ENCODE assay signal across 22 mouse cellular contexts in the genomic region with DNA sequence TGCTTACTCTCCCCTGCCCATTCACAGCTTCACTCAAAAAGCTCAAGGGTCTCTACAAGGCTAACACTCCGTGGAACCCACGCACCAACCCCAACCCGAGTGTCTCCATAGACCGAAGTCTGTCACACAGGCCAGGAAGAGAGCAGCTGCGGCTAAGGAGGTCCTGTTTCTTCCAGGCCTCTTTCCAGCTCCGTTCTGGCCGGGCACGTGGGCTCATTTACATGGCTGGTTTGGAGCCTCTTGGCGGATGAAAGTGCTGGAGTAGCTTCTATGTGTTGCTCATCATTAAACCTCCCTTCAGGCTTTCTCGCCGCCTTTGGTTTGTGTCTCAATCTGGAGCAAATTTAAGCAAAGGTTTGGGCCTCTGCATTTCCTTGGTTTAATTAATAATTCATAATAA.
DNase-seq lines count a peak whose midpoint lies in the region; ATAC-seq lines count a peak whose summit lies in the region.
"Had no signal": no experiment of that assay in that cellular context is flagged by ENCODE, and none has a peak within 500 bp of the region (broad histone marks: within the 10 kb centered on the region; RNA-seq: fewer than 3 reads in every experiment).

No protein-coding gene starts in this region.

- H3K4me1 ChIP-seq in embryonic facial prominence, embryonic 15.5 days, result peaks cover 16% of the 10 kb centered on the region
- H3K4me1 ChIP-seq in limb, embryonic 10.5 days, result peaks cover 27% of the 10 kb centered on the region
- H3K4me1 ChIP-seq in forebrain, embryonic 14.5 days (ENCODE audit: control insufficient read depth, insufficient read depth, low read length), result no peaks in the 10 kb centered on the region
- H3K4me1 ChIP-seq: hindbrain, embryonic 15.5 days had no signal

- no peak for ATAC-seq in embryonic facial prominence, embryonic 15.5 days (ENCODE audit: insufficient number of reproducible peaks, low FRiP score, low TSS enrichment, low read depth)
- no peak for ATAC-seq in forebrain, embryonic 14.5 days
- ATAC-seq: intestine, embryonic 15.5 days; liver, embryonic 12.5 days; Patski had no signal

- no peak overlapping the region for H3K9ac ChIP-seq in embryonic facial prominence, embryonic 15.5 days
- no peak overlapping the region for H3K9ac ChIP-seq in forebrain, embryonic 14.5 days (ENCODE audit: low read length)
- H3K9ac ChIP-seq: hindbrain, embryonic 15.5 days; intestine, embryonic 15.5 days; liver, embryonic 12.5 days had no signal

- no peaks in the 10 kb centered on the region for H3K9me3 ChIP-seq in embryonic facial prominence, embryonic 15.5 days (replicated peaks)
- no peaks in the 10 kb centered on the region for H3K9me3 ChIP-seq in limb, embryonic 10.5 days (replicated peaks)
- H3K9me3 ChIP-seq in forebrain, embryonic 14.5 days (replicated peaks; ENCODE audit: control insufficient read depth, low read length), result no peaks in the 10 kb centered on the region
- H3K9me3 ChIP-seq: hindbrain, embryonic 15.5 days; intestine, embryonic 15.5 days; liver, embryonic 12.5 days had no signal

- H3K4me3 ChIP-seq in embryonic facial prominence, embryonic 15.5 days (replicated peaks), result no peak overlapping the region
- H3K4me3 ChIP-seq in limb, embryonic 10.5 days, result no peak overlapping the region
- no peak overlapping the region for H3K4me3 ChIP-seq in forebrain, embryonic 14.5 days (ENCODE audit: low read depth, low read length)
- H3K4me3 ChIP-seq: hindbrain, embryonic 15.5 days; intestine, embryonic 15.5 days; layer of hippocampus, adult 2 months; liver, embryonic 12.5 days; megakaryocyte, embryonic 14.5 days had no signal

- peak overlapping the region; percentile 80 for H3K27ac ChIP-seq in embryonic facial prominence, embryonic 15.5 days (replicated peaks)
- H3K27ac ChIP-seq in limb, embryonic 10.5 days, result peak overlapping the region; percentile 14; the same call in 1 of the 2 replicates
- H3K27ac ChIP-seq in forebrain, embryonic 14.5 days (ENCODE audit: low read depth, low read length), result no peak overlapping the region
- H3K27ac ChIP-seq: hindbrain, embryonic 15.5 days; intestine, embryonic 15.5 days; layer of hippocampus, adult 2 months; liver, embryonic 12.5 days had no signal

- peak; percentile 24 for DNase-seq in gastrocnemius, adult 18-20 months (ENCODE audit: low spot score)
- no peak for DNase-seq in gastrocnemius, postnatal 4 days (ENCODE audit: low spot score in 2 of 2)
- no peak for DNase-seq in limb, embryonic 10.5 days (ENCODE audit: low spot score)
- no peak for DNase-seq in thymus, postnatal 14 days
- no peak for DNase-seq in embryo, embryonic 9.5 days (ENCODE audit: extremely low spot score)
- DNase-seq in forebrain, embryonic 14.5 days (ENCODE audit: low spot score), result no peak
- DNase-seq: cerebellum, adult 11 months; heart, postnatal 4 days; kidney, adult 8-10 months; kidney, postnatal 14 days; layer of hippocampus, postnatal 36 days; lung, adult 2 months; midbrain, embryonic 14.5 days; right cerebral cortex, postnatal 14 days; spleen, adult 18-20 months had no signal

- H3K36me3 ChIP-seq in embryonic facial prominence, embryonic 15.5 days, result no peaks in the 10 kb centered on the region
- H3K36me3 ChIP-seq in limb, embryonic 10.5 days, result no peaks in the 10 kb centered on the region
- no peaks in the 10 kb centered on the region for H3K36me3 ChIP-seq in forebrain, embryonic 14.5 days (ENCODE audit: control insufficient read depth, insufficient read depth, low read length)
- H3K36me3 ChIP-seq: hindbrain, embryonic 15.5 days; intestine, embryonic 15.5 days; liver, embryonic 12.5 days had no signal

- no peak overlapping the region; the same call in 1 of the 2 replicates for H3K4me2 ChIP-seq in embryonic facial prominence, embryonic 15.5 days (replicated peaks)
- H3K4me2 ChIP-seq in forebrain, embryonic 14.5 days (ENCODE audit: low read length), result no peak overlapping the region
- H3K4me2 ChIP-seq: hindbrain, embryonic 15.5 days; intestine, embryonic 15.5 days; liver, embryonic 12.5 days had no signal

- peaks cover 15% of the 10 kb centered on the region; the same call in 1 of the 2 replicates for H3K27me3 ChIP-seq in embryonic facial prominence, embryonic 15.5 days
- no peaks in the 10 kb centered on the region for H3K27me3 ChIP-seq in limb, embryonic 10.5 days (ENCODE audit: low read depth, poor library complexity, severe bottlenecking)
- no peaks in the 10 kb centered on the region for H3K27me3 ChIP-seq in forebrain, embryonic 14.5 days (replicated peaks; ENCODE audit: control insufficient read depth, insufficient read depth, low read length)
- H3K27me3 ChIP-seq: hindbrain, embryonic 15.5 days; intestine, embryonic 15.5 days; liver, embryonic 12.5 days; megakaryocyte, embryonic 14.5 days; Patski had no signal

- WGBS in embryonic facial prominence, embryonic 15.5 days, result 35% methylated on average over 11 of the region's 11 CpGs
- 72% methylated on average over 11 of the region's 11 CpGs for WGBS in limb, embryonic 10.5 days
- 88% methylated on average over 11 of the region's 11 CpGs for WGBS in forebrain, embryonic 14.5 days
